ENCODE assay signal across 14 mouse cellular contexts in the genomic region with DNA sequence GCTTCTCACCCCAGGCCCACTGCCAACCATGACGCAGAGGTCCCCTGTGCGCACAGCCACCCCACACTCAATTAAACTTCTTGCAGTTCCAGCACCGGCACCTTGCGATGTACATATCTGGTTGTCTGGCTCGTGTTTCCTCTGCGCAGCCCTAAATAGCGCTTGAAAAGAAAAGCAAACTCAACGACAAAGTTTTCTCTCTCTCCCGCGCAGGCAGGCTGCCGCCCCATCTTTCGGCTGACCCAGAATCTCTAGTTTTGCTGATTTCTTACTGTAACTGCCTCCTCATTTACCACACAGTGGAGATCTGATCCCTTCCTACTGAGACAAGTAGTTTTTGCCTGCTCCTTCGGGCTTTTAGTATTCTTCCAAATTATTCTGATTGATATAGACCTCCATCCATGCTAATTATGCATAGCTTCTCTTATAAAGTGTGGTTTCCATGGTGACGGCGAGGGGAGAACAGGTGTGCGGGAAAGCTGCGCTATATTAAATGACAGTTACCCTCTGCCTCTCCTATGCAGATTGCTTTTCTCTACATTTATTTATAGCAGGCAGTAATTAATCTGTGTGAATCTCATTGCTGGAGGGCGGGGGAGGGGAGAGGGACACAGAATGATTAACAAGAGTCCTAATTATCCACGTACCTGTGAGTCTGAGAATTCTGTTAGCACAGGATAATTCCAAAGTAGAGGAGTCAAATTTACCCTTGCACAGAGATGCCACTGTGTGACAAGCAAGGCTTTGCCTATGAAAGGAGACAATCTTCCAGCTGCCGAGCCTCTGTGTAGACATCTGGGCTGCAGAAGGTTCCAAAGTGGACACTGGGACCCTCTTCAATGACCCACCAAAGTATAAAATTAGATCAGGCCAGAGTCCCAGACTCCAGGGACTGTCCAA.
DNase-seq lines count a peak whose midpoint lies in the region; ATAC-seq and TF ChIP-seq lines count a peak whose summit lies in the region.
"Had no signal": no experiment of that assay in that cellular context is flagged by ENCODE, and none has a peak within 500 bp of the region (broad histone marks: within the 10 kb centered on the region; RNA-seq: fewer than 3 reads in every experiment).

No protein-coding gene starts in this region.

- H3K9me3 ChIP-seq in forebrain, embryonic 12.5 days = no peaks in the 10 kb centered on the region
- H3K9me3 ChIP-seq in neural tube, embryonic 14.5 days (ENCODE audit: control insufficient read depth, low read length) = no peaks in the 10 kb centered on the region
- H3K9me3 ChIP-seq: heart, embryonic 15.5 days; limb, embryonic 12.5 days had no signal

- intact Hi-C loops in gastrocnemius, adult 2 months (cut with DNase I) = no loop called here

- no peak for TF ChIP-seq CTCF in gastrocnemius, adult 2 months (IDR thresholded peaks at IDR 0.05)

- H3K4me1 ChIP-seq in forebrain, embryonic 12.5 days = peaks cover 15% of the 10 kb centered on the region
- H3K4me1 ChIP-seq in neural tube, embryonic 14.5 days (ENCODE audit: control insufficient read depth, insufficient read depth, low read length) = no peaks in the 10 kb centered on the region; the same call in 1 of the 2 replicates
- H3K4me1 ChIP-seq: heart, embryonic 15.5 days; limb, embryonic 12.5 days had no signal

- H3K4me2 ChIP-seq in forebrain, embryonic 12.5 days = no peak overlapping the region; the same call in 1 of the 2 replicates
- H3K4me2 ChIP-seq in neural tube, embryonic 14.5 days (ENCODE audit: low read depth, low read length) = peak overlapping the region; percentile 9; the same call in 1 of the 2 replicates
- H3K4me2 ChIP-seq: heart, embryonic 15.5 days; limb, embryonic 12.5 days had no signal

- no peaks in the 10 kb centered on the region for H3K36me3 ChIP-seq in forebrain, embryonic 12.5 days (replicated peaks)
- no peaks in the 10 kb centered on the region for H3K36me3 ChIP-seq in neural tube, embryonic 14.5 days (ENCODE audit: control insufficient read depth, insufficient read depth, low read length)
- H3K36me3 ChIP-seq: heart, embryonic 15.5 days; limb, embryonic 12.5 days had no signal

- WGBS in forebrain, embryonic 12.5 days = 69% methylated on average over 20 of the region's 20 CpGs
- 59% methylated on average over 20 of the region's 20 CpGs for WGBS in neural tube, embryonic 14.5 days

- ATAC-seq in forebrain, embryonic 12.5 days (ENCODE audit: low FRiP score) = peak; percentile 84
- peak; percentile 85 for ATAC-seq in neural tube, embryonic 14.5 days (ENCODE audit: low read depth)
- ATAC-seq: lung, postnatal 0 days; Patski had no signal

- peak overlapping the region; percentile 44 for H3K4me3 ChIP-seq in gastrocnemius, adult 2 months
- H3K4me3 ChIP-seq in forebrain, embryonic 12.5 days (replicated peaks) = no peak overlapping the region
- no peak overlapping the region for H3K4me3 ChIP-seq in neural tube, embryonic 14.5 days (ENCODE audit: low read depth, low read length)
- H3K4me3 ChIP-seq: heart, embryonic 15.5 days; limb, embryonic 12.5 days; myocyte had no signal

- no peaks in the 10 kb centered on the region for H3K27me3 ChIP-seq in forebrain, embryonic 12.5 days
- H3K27me3 ChIP-seq in neural tube, embryonic 14.5 days (ENCODE audit: control insufficient read depth, insufficient read depth, low read length) = no peaks in the 10 kb centered on the region
- H3K27me3 ChIP-seq: heart, embryonic 15.5 days; limb, embryonic 12.5 days; Patski had no signal

- no peak overlapping the region for H3K9ac ChIP-seq in forebrain, embryonic 12.5 days
- no peak overlapping the region for H3K9ac ChIP-seq in neural tube, embryonic 14.5 days (replicated peaks; ENCODE audit: low read depth, low read length)
- H3K9ac ChIP-seq: heart, embryonic 15.5 days; limb, embryonic 12.5 days had no signal

- DNase-seq in gastrocnemius, adult 2 months = no peak
- no peak for DNase-seq in gastrocnemius, adult 8-10 months (ENCODE audit: low spot score in 2 of 2)
- peak; percentile 53 for DNase-seq in left cerebral cortex, adult 11 months (ENCODE audit: low spot score)
- no peak for DNase-seq in spleen, postnatal 36 days (ENCODE audit: low spot score in 2 of 2)
- DNase-seq in cerebellum, postnatal 14 days = no peak
- DNase-seq in spleen, postnatal 14 days (ENCODE audit: low spot score in 2 of 2) = no peak
- DNase-seq: kidney, adult 2 months had no signal

- no peak overlapping the region for H3K27ac ChIP-seq in gastrocnemius, adult 2 months
- H3K27ac ChIP-seq in forebrain, embryonic 12.5 days = peak overlapping the region; percentile 78
- peak overlapping the region; percentile 29; the same call in 1 of the 2 replicates for H3K27ac ChIP-seq in neural tube, embryonic 14.5 days (ENCODE audit: low read depth, low read length)
- H3K27ac ChIP-seq: heart, embryonic 15.5 days; limb, embryonic 12.5 days had no signal
